Mouse (Mus musculus) gastrocnemius, postnatal 25 days (tissue): ENCODE results near the gene Olfr488. TPM values are rescaled to one million over a fixed set of nuclear protein-coding genes. Genes with fewer than 3 reads are reported as not detected.
"Not testable (repeated sequence)": the region's sequence is repeated elsewhere in the genome, so short reads cannot be mapped to it uniquely, and the experiment has no call there.

Source experiments
- DNase-seq: peaks from one replicate; pipeline ENCODE4 v3.0.0; 2022
- long read RNA-seq, 2 experiments: library from polyadenylated mRNA; stranded (forward); transcript quantifications; one replicate each; pipeline ENCODE4 v2.0.0; 2021
- total RNA-seq, 2 experiments: library from RNA; stranded (reverse); gene quantifications; 1 replicate in 1 of 2; 2 replicates in 1 of 2; pipeline ENCODE4 v1.2.3; 2021

Olfr488 gene
- not detected for total RNA-seq
- long read RNA-seq, experiment 1 = 0 reads
- long read RNA-seq, experiment 2 = 0 reads

DNA sequence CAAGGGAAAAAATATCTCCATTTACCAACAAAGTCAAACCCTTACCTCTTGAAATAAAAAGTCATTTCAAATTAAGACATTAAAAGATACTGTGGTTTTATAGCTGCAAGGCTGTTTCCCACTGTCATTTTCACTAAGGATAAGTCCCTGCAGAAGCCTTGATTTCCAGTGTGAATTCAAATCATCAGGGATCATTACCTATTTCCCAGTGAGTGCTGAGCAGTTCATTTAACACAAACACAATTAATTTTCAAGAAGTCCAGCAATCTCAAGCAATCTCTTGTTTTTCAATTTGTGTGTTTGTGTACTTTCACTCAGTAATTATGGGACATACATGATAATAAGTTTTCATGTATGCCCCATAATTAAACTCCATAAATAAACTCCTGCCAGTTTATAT is at the start of gene Olfr488:
Gene Olfr488 (minus strand): TSS at position 101 of the 400 bp plus-strand sequence.
- no peak for DNase-seq

DNA sequence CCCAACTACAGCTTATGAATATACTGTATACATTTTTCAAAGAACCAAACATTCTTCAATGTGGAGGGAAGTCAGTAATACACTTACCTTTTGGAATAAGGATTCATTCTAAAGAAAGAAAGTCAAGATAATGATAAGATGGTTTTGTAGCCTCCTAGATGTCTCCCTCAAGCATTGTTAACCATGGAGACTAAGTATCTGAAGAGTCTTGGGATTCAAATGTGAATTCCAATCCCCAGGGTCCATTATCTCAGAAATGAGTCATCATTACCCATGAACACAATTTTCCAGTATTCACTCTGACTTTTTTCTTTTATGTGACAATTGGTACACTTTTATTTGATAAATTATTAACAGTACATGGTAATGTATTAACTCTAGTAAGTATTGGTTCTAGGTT is 30.7 kb upstream of the Olfr488 start, which contains the start of gene Olfr490:
Gene Olfr490 (minus strand): TSS at position 101 of the 400 bp plus-strand sequence.
- DNase-seq = no peak

DNA sequence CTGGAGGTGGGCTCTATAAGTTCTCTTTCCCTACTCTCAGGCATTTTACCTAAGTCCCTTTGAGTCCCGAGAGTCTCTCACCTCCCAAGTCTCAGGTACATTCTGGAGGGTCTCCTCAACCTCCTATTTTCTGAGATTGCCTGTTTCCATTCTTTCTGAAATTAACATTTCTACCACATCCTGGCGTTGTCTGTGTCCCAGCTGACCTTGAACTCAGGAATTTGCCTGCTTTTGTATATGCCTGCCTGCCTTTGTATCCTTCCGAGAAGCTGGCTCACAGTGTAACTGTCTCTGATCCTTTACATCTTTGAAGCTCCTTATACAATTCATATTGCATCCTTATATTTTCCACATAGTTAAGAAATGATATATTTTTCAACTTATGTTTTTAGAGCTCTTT is 24.6 kb downstream of the Olfr488 start:
- no peak for DNase-seq

DNA sequence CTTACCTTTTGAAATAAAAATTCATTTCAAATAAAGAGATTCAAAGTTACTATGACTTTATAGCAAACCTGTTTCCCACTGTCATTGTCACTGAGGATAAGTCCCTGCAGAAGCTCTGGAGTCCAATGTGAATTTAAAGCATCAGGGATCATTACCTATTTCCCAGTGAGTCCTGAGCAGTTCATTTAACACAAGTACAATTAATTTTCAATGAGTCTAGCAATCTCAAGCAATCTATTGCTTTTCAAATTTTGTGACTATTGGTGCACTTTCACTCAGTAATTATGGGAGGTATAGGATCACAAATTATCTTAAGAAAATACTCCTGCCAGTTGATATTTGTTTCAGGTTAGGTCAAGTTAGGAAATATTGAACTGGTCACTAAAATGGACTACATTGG is 43.6 kb downstream of the Olfr488 start, which contains the start of gene Olfr487:
Gene Olfr487 (minus strand): TSS at position 101 of the 400 bp plus-strand sequence.
- DNase-seq = not testable (repeated sequence)

Other genes with a start within 250 kb of the Olfr488 start
- gene Olfr478, start 224.4 kb downstream of the Olfr488 start, total RNA-seq = not detected
- gene Olfr479, start 207.7 kb downstream of the Olfr488 start, total RNA-seq = not detected
- gene Olfr480, start 191.0 kb downstream of the Olfr488 start, total RNA-seq = not detected
- not detected for gene Olfr481, start 178.5 kb downstream of the Olfr488 start, total RNA-seq
- under 1 TPM; 0.46 to 0.61 TPM for gene Olfr482, start 160.8 kb downstream of the Olfr488 start, total RNA-seq
- gene Olfr483, start 157.5 kb downstream of the Olfr488 start, total RNA-seq = not detected
- gene Olfr484, start 130.9 kb downstream of the Olfr488 start, total RNA-seq = not detected
- gene Olfr485, start 98.5 kb downstream of the Olfr488 start, total RNA-seq = not detected
- gene Olfr486, start 85.6 kb downstream of the Olfr488 start, total RNA-seq = not detected
- not detected for gene Olfr487, start 43.7 kb downstream of the Olfr488 start, total RNA-seq
- not detected for gene Olfr490, start 30.6 kb upstream of the Olfr488 start, total RNA-seq
- not detected for gene Olfr491, start 55.1 kb upstream of the Olfr488 start, total RNA-seq
- gene Olfr492, start 65.3 kb upstream of the Olfr488 start, total RNA-seq = not detected
- not detected for gene Olfr493, start 88.6 kb upstream of the Olfr488 start, total RNA-seq
- gene Olfr494, start 107.0 kb upstream of the Olfr488 start, total RNA-seq = not detected
- not detected for gene Olfr495, start 134.8 kb upstream of the Olfr488 start, total RNA-seq
- gene Olfr497, start 162.1 kb upstream of the Olfr488 start, total RNA-seq = not detected
- gene Olfr498, start 207.0 kb upstream of the Olfr488 start, total RNA-seq = not detected